Mouse (Mus musculus): ENCODE results near the gene Ehmt1. TPM values are rescaled to one million over a fixed set of nuclear protein-coding genes. Genes with fewer than 3 reads are reported as not detected.

Gene Ehmt1
- polyA plus RNA-seq, 1 experiment from 2014 or later, result 96.5 TPM

- H3K4me3 ChIP-seq (ENCODE audit: low read depth, low read length), result peak overlapping the region; percentile 64
- H3K36me3 ChIP-seq (ENCODE audit: control insufficient read depth, insufficient read depth, low read length), result no peaks in the 10 kb centered on the region
- H3K4me2 ChIP-seq, result peak overlapping the region; percentile 96
- no peak overlapping the region for H3K27ac ChIP-seq (ENCODE audit: low read depth, low read length)
- H3K4me1 ChIP-seq (ENCODE audit: control insufficient read depth, insufficient read depth, low read length), result peaks cover 9% of the 10 kb centered on the region; the same call in 1 of the 2 replicates
- peak; percentile 51 for ATAC-seq (ENCODE audit: low FRiP score)
- H3K9ac ChIP-seq (ENCODE audit: low read length), result peak overlapping the region; percentile 60
- no peaks in the 10 kb centered on the region for H3K9me3 ChIP-seq (ENCODE audit: control insufficient read depth, low read length)
- under 1% methylated on average over 35 of the region's 35 CpGs for WGBS
- DNase-seq (ENCODE audit: low spot score, missing footprints), result peak; percentile 97
- peaks cover 21% of the 10 kb centered on the region for H3K27me3 ChIP-seq (ENCODE audit: control insufficient read depth, insufficient read depth, low read length)
Observed at GRCm38 (mm10) chr2:24761923-24762445, 157.4 kb downstream of the Ehmt1 start.

- Histone ChIP-seq H3K4me2 (no peak overlapping the region), H3K27me3 (ENCODE audit: control insufficient read depth, insufficient read depth, low read length) (no peaks in the 10 kb centered on the region), H3K4me3 (ENCODE audit: low read depth, low read length) (no peak overlapping the region), H3K9me3 (ENCODE audit: control insufficient read depth, low read length) (no peaks in the 10 kb centered on the region), H3K9ac (ENCODE audit: low read length) (no peak overlapping the region), H3K4me1 (ENCODE audit: control insufficient read depth, insufficient read depth, low read length) (no peaks in the 10 kb centered on the region), H3K27ac (ENCODE audit: low read depth, low read length) (no peak overlapping the region), H3K36me3 (ENCODE audit: control insufficient read depth, insufficient read depth, low read length) (no peaks in the 10 kb centered on the region)
- peak; percentile 54; the same call in 1 of the 2 replicates for ATAC-seq (ENCODE audit: low FRiP score)
- DNase-seq (ENCODE audit: low spot score, missing footprints), result peak; percentile 93
- 93% methylated on average over 1 of the region's 1 CpGs for WGBS
Observed at GRCm38 (mm10) chr2:24755276-24755675, 164.1 kb downstream of the Ehmt1 start.

DNA sequence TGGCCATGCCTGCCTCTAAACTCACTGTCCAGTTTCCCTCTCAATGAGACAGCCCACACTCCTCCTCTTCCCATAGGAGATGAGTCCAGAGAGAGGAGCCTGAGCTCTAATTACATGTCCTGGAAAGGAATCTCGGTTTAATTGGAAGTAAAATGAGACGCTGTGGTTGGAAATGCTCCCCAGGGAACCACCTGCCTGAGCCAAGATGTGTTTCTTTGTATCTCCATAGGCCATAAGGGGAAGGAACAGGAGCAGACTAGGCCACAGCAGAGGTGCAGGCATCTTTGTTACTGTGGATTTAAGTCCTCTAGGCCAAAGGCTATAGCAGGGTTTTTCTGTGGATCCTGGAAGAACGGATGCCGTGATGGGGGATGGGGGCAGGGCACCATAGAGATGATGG, 166.8 kb downstream of the Ehmt1 start:
- Histone ChIP-seq H3K9ac (ENCODE audit: low read length) (no peak overlapping the region), H3K27ac (ENCODE audit: low read depth, low read length) (no peak overlapping the region), H3K4me2 (no peak overlapping the region), H3K4me1 (ENCODE audit: control insufficient read depth, insufficient read depth, low read length) (no peaks in the 10 kb centered on the region), H3K27me3 (ENCODE audit: control insufficient read depth, insufficient read depth, low read length) (no peaks in the 10 kb centered on the region), H3K4me3 (ENCODE audit: low read depth, low read length) (no peak overlapping the region), H3K9me3 (ENCODE audit: control insufficient read depth, low read length) (no peaks in the 10 kb centered on the region), H3K36me3 (ENCODE audit: control insufficient read depth, insufficient read depth, low read length) (no peaks in the 10 kb centered on the region)
- ATAC-seq (ENCODE audit: low FRiP score), result no peak
- no peak for DNase-seq (ENCODE audit: low spot score, missing footprints)
- 81% methylated on average over 4 of the region's 4 CpGs for WGBS

DNA sequence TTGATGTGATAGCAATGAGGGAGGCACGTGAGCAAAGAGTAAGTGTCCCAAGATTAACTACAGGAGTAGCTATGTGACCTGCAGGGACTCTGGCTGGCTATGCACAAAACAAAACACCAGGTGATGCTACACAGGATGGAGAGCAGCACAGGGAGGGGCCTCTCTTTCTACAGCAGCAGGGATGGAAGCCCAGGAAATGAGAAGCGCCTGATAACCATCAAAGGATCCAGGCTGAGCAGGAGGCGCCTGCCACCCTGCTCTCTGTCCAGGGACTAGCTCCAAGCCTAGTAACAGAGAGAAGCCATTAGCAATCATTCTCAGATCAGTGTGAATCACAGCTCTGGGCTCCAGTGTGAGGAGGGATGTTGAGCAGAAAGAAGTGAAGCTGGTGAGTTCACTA, 169.4 kb downstream of the Ehmt1 start:
- ATAC-seq (ENCODE audit: low FRiP score), result no peak

DNA sequence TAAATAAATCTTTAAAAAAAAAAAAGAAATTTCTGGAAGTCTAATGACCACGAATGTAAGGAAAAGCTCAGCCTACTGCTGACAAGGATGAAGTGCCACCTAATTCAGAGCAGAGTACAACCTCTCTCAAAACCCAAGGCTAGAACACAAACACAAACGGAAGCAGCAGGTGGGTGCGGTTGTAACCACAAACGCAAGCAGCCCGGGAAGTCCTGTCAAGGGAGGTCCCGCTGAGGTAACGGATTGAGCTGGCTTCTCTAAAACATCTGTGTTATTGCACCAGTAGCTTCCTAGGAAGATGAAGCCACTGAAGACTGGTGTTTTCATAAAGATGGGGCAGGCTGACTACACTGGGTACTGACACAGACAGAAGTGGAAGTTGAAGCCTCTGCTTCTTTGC, 171.5 kb downstream of the Ehmt1 start:
- Histone ChIP-seq H3K9ac (ENCODE audit: low read length) (no peak overlapping the region), H3K4me3 (ENCODE audit: low read depth, low read length) (no peak overlapping the region), H3K27me3 (ENCODE audit: control insufficient read depth, insufficient read depth, low read length) (no peaks in the 10 kb centered on the region), H3K4me2 (no peak overlapping the region), H3K36me3 (ENCODE audit: control insufficient read depth, insufficient read depth, low read length) (no peaks in the 10 kb centered on the region), H3K9me3 (ENCODE audit: control insufficient read depth, low read length) (no peaks in the 10 kb centered on the region), H3K4me1 (ENCODE audit: control insufficient read depth, insufficient read depth, low read length) (no peaks in the 10 kb centered on the region), H3K27ac (ENCODE audit: low read depth, low read length) (no peak overlapping the region)
- ATAC-seq (ENCODE audit: low FRiP score) (no peak), DNase-seq (ENCODE audit: low spot score, missing footprints) (no peak)
- WGBS, result 78% methylated on average over 7 of the region's 7 CpGs

More for the DNA sequence above, 169.4 kb downstream of the Ehmt1 start:
- H3K36me3 ChIP-seq (ENCODE audit: control insufficient read depth, insufficient read depth, low read length), result no peaks in the 10 kb centered on the region
- H3K9ac ChIP-seq (ENCODE audit: low read length), result no peak overlapping the region
- no peak for DNase-seq (ENCODE audit: low spot score, missing footprints)
- H3K9me3 ChIP-seq (ENCODE audit: control insufficient read depth, low read length), result no peaks in the 10 kb centered on the region
- no peak overlapping the region for H3K4me3 ChIP-seq (ENCODE audit: low read depth, low read length)
- H3K27me3 ChIP-seq (ENCODE audit: control insufficient read depth, insufficient read depth, low read length), result no peaks in the 10 kb centered on the region
- H3K4me1 ChIP-seq (ENCODE audit: control insufficient read depth, insufficient read depth, low read length), result no peaks in the 10 kb centered on the region
- no peak overlapping the region for H3K27ac ChIP-seq (ENCODE audit: low read depth, low read length)
- WGBS, result 72% methylated on average over 3 of the region's 3 CpGs
- no peak overlapping the region for H3K4me2 ChIP-seq

Small RNAs within 50 kb of the gene (microRNA-seq; reads per million reads assigned to microRNA genes)
- not detected for gene Gm22875

Other genes starting within 250 kb of the Ehmt1 start
- gene Cacna1b, start 156.5 kb downstream of the Ehmt1 start, polyA plus RNA-seq (2014; fragmentation: Nextera tagmentation; extraction: Ambion mirVana), result 1.2 and 1.7 TPM in 2 replicates
- gene Arrdc1, start 15.6 kb upstream of the Ehmt1 start, polyA plus RNA-seq (2014; fragmentation: Nextera tagmentation; extraction: Ambion mirVana), result 11.3 and 11.6 TPM in 2 replicates
- gene Zmynd19, start 30.2 kb upstream of the Ehmt1 start, polyA plus RNA-seq (2014; fragmentation: Nextera tagmentation; extraction: Ambion mirVana), result 32.9 and 33.7 TPM in 2 replicates
- gene Dph7, start 42.8 kb upstream of the Ehmt1 start, polyA plus RNA-seq (2014; fragmentation: Nextera tagmentation; extraction: Ambion mirVana), result 32.6 and 33.0 TPM in 2 replicates
- 154 and 163 TPM in 2 replicates for gene Mrpl41, start 55.5 kb upstream of the Ehmt1 start, polyA plus RNA-seq (2014; fragmentation: Nextera tagmentation; extraction: Ambion mirVana)
- gene Pnpla7, start 56.4 kb upstream of the Ehmt1 start, polyA plus RNA-seq (2014; fragmentation: Nextera tagmentation; extraction: Ambion mirVana), result 3.1 and 4.5 TPM in 2 replicates
- 34.2 and 34.7 TPM in 2 replicates for gene Nsmf, start 134.7 kb upstream of the Ehmt1 start, polyA plus RNA-seq (2014; fragmentation: Nextera tagmentation; extraction: Ambion mirVana)
- gene Entpd8, start 160.7 kb upstream of the Ehmt1 start, polyA plus RNA-seq (2014; fragmentation: Nextera tagmentation; extraction: Ambion mirVana), result not detected in 2 replicates
- not detected in 2 replicates for gene Noxa1, start 175.5 kb upstream of the Ehmt1 start, polyA plus RNA-seq (2014; fragmentation: Nextera tagmentation; extraction: Ambion mirVana)

Data from midbrain, embryonic 11.5 days (tissue).